Mouse (Mus musculus) spleen, embryonic (tissue): ENCODE results near the gene Ifit1bl1.
"Not testable (repeated sequence)": the region's sequence is repeated elsewhere in the genome, so short reads cannot be mapped to it uniquely, and the experiment has no call there.

Experiments used
- CTCF ChIA-PET: fragments of 350-600 bp; sonication (Branson Sonifier 250); formaldehyde crosslinking; loops from one replicate; lab custom pipeline; 2022; lab: Charles Lee

Ifit1bl1 gene

GRCm38 (mm10) chr19:34593456-34593855, 8.3 kb downstream of the Ifit1bl1 start:
- CTCF ChIA-PET: interaction anchor here (0.6 kb wide), 1 partner anchor 13 kb away, joined by 4 read pairs; no protein-coding TSS in a partner anchor

- CTCF ChIA-PET: no interaction called here
Measured at GRCm38 (mm10) chr19:34588959-34589358, 12.8 kb downstream of the Ifit1bl1 start.

- CTCF ChIA-PET: not testable (repeated sequence)
Measured at GRCm38 (mm10) chr19:34587898-34588692, 13.7 kb downstream of the Ifit1bl1 start.

GRCm38 (mm10) chr19:34585740-34586458, 15.9 kb downstream of the Ifit1bl1 start:
- CTCF ChIA-PET: not testable (repeated sequence)

GRCm38 (mm10) chr19:34583126-34583766, 18.5 kb downstream of the Ifit1bl1 start, which contains the start of gene Ifit3:
Gene Ifit3, plus strand, starts transcription at chr19:34583531.
- CTCF ChIA-PET: interaction anchor here (0.5 kb wide), 1 partner anchor 280 kb away, joined by 3 read pairs; no protein-coding TSS in a partner anchor

GRCm38 (mm10) chr19:34582696-34583095, 19.1 kb downstream of the Ifit1bl1 start:
- CTCF ChIA-PET: interaction anchor here (0.5 kb wide), 1 partner anchor 280 kb away, joined by 3 read pairs; no protein-coding TSS in a partner anchor

- CTCF ChIA-PET: no interaction called here
Measured at GRCm38 (mm10) chr19:34577121-34577520, 24.6 kb downstream of the Ifit1bl1 start.

- CTCF ChIA-PET: no interaction called here
Measured at GRCm38 (mm10) chr19:34573650-34574049, 28.1 kb downstream of the Ifit1bl1 start.

- CTCF ChIA-PET: interaction anchor here (0.6 to 0.7 kb wide), 2 partner anchors 51 to 253 kb away, joined by 3 to 4 read pairs; no protein-coding TSS in a partner anchor
Measured at GRCm38 (mm10) chr19:34571080-34571479, 30.7 kb downstream of the Ifit1bl1 start.

- CTCF ChIA-PET: interaction anchor here (0.6 kb wide), 1 partner anchor 12 kb away, joined by 6 read pairs; no protein-coding TSS in a partner anchor
Measured at GRCm38 (mm10) chr19:34569896-34570476, 31.8 kb downstream of the Ifit1bl1 start.

- CTCF ChIA-PET: interaction anchor here (0.6 kb wide), 1 partner anchor 11 kb away, joined by 6 read pairs; no protein-coding TSS in a partner anchor
Measured at GRCm38 (mm10) chr19:34568988-34569895, 32.5 kb downstream of the Ifit1bl1 start.

- CTCF ChIA-PET: no interaction called here
Measured at GRCm38 (mm10) chr19:34566178-34566784, 35.5 kb downstream of the Ifit1bl1 start.

GRCm38 (mm10) chr19:34562556-34562955, 39.2 kb downstream of the Ifit1bl1 start:
- CTCF ChIA-PET: no interaction called here

GRCm38 (mm10) chr19:34556621-34557020, 45.1 kb downstream of the Ifit1bl1 start:
- CTCF ChIA-PET: no interaction called here

GRCm38 (mm10) chr19:34554061-34554460, 47.7 kb downstream of the Ifit1bl1 start:
- CTCF ChIA-PET: interaction anchor here (0.6 to 0.7 kb wide), 3 partner anchors 9 to 1357 kb away, joined by 3 to 9 read pairs (median 8); no protein-coding TSS in a partner anchor

- CTCF ChIA-PET: no interaction called here
Measured at GRCm38 (mm10) chr19:34553522-34553921, 48.2 kb downstream of the Ifit1bl1 start.

- CTCF ChIA-PET: no interaction called here
Measured at GRCm38 (mm10) chr19:34553021-34553420, 48.7 kb downstream of the Ifit1bl1 start.

- CTCF ChIA-PET: interaction anchor here (0.5 kb wide), 1 partner anchor 67 kb away, joined by 3 read pairs; no protein-coding TSS in a partner anchor
Measured at GRCm38 (mm10) chr19:34551981-34552380, 49.8 kb downstream of the Ifit1bl1 start.

GRCm38 (mm10) chr19:34550534-34551223, 51.1 kb downstream of the Ifit1bl1 start, which contains the start of gene Ifit2:
Gene Ifit2, plus strand, starts transcription at chr19:34550694.
- CTCF ChIA-PET: interaction anchor here (0.5 to 2.1 kb wide), 3 partner anchors 83 to 91 kb away, joined by 4 to 23 read pairs (median 4); no protein-coding TSS in a partner anchor
